Mouse (Mus musculus): ENCODE measurements around the gene Gm10382. TPM values are rescaled to one million over a fixed set of nuclear protein-coding genes. Genes with fewer than 3 reads are reported as not detected.

Gm10382 gene
- polyA plus RNA-seq, 1 experiment from 2014 or later, result 0.65 TPM

DNA sequence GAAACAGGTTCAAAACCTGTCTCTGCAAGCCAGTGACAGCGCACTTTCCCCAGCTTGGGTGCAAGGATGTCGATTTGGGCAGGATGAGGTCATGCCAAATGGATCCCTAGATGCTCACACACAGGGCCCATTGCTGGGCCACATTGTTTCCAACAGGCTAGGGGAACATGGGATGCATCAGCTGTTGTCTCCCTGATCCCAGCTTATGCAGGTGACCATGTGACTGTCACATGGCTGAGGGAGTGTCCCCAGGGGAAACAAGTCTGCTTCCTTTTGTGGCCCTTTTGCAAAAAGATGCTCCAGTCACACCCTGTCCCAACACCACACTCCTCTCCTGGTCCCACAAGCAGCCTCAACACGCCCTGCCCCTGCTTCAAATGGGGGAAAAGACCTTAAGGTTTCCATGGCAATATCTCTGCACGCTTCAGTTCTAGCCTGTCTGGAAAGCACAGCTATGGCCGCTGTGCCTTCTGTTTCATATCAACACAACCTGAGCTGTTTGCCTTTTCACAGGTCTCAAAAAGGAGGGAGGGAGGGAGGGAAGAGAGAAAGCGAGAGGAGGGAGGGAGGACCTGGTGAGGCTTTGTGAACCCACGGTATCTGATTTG, 34.1 kb upstream of the Gm10382 start:
- H3K27ac ChIP-seq (replicated peaks), result no peak overlapping the region
- H3K9ac ChIP-seq, result no peak overlapping the region
- no peaks in the 10 kb centered on the region for H3K9me3 ChIP-seq
- no peak overlapping the region for H3K4me3 ChIP-seq
- no peak overlapping the region for H3K4me2 ChIP-seq
- peak; percentile 45; the same call in 1 of the 2 replicates for ATAC-seq (ENCODE audit: low FRiP score, low read depth)
- no peaks in the 10 kb centered on the region for H3K27me3 ChIP-seq
- no peaks in the 10 kb centered on the region for H3K36me3 ChIP-seq
- H3K4me1 ChIP-seq (replicated peaks), result no peaks in the 10 kb centered on the region
- WGBS, result 55% methylated on average over 7 of the region's 7 CpGs

- H3K9me3 ChIP-seq, result no peaks in the 10 kb centered on the region
- no peaks in the 10 kb centered on the region for H3K36me3 ChIP-seq
- H3K4me2 ChIP-seq, result no peak overlapping the region
- WGBS, result 58% methylated on average over 7 of the region's 7 CpGs
- no peak overlapping the region for H3K9ac ChIP-seq
- H3K27me3 ChIP-seq, result no peaks in the 10 kb centered on the region
- no peak overlapping the region for H3K27ac ChIP-seq (replicated peaks)
- H3K4me1 ChIP-seq (replicated peaks), result no peaks in the 10 kb centered on the region
- no peak overlapping the region for H3K4me3 ChIP-seq
- no peak for ATAC-seq (ENCODE audit: low FRiP score, low read depth)
Measured at GRCm38 (mm10) chr5:125355650-125356049, 33.5 kb upstream of the Gm10382 start.

GRCm38 (mm10) chr5:125357543-125358269, 31.4 kb upstream of the Gm10382 start:
- H3K9ac ChIP-seq, result no peak overlapping the region
- H3K36me3 ChIP-seq, result no peaks in the 10 kb centered on the region
- no peaks in the 10 kb centered on the region for H3K27me3 ChIP-seq
- WGBS, result 74% methylated on average over 12 of the region's 12 CpGs
- ATAC-seq (ENCODE audit: low FRiP score, low read depth), result no peak
- H3K4me1 ChIP-seq (replicated peaks), result no peaks in the 10 kb centered on the region
- no peak overlapping the region for H3K4me3 ChIP-seq
- no peak overlapping the region for H3K27ac ChIP-seq (replicated peaks)
- no peaks in the 10 kb centered on the region for H3K9me3 ChIP-seq
- H3K4me2 ChIP-seq, result no peak overlapping the region

- H3K4me1 ChIP-seq (replicated peaks), result no peaks in the 10 kb centered on the region
- no peaks in the 10 kb centered on the region for H3K36me3 ChIP-seq
- H3K9ac ChIP-seq, result no peak overlapping the region
- no peaks in the 10 kb centered on the region for H3K27me3 ChIP-seq
- H3K4me3 ChIP-seq, result no peak overlapping the region
- H3K27ac ChIP-seq (replicated peaks), result no peak overlapping the region
- WGBS, result 78% methylated on average over 5 of the region's 5 CpGs
- H3K4me2 ChIP-seq, result no peak overlapping the region
- no peak for ATAC-seq (ENCODE audit: low FRiP score, low read depth)
- H3K9me3 ChIP-seq, result no peaks in the 10 kb centered on the region
Measured at GRCm38 (mm10) chr5:125358270-125358608, 30.9 kb upstream of the Gm10382 start.

DNA sequence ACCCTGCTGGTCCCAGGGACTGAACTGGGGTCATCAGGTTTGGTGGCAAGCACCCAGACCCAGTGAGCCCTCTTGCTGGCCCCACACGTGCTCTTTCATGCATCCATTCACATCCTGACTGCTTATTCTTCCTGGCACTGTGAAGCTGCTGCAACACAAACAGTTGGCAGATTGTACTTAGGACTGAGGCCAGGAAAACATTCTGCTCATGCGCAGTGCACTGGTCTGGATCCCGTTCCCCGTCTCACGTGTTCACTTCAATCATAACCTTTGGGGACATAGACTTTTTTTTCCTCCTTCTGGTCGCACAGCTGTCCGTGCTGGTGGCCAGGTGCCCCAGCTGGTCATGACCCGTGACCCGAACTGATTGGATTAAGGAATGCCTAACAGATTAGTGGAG, 28.6 kb upstream of the Gm10382 start:
- no peak overlapping the region for H3K4me2 ChIP-seq
- 64% methylated on average over 9 of the region's 9 CpGs for WGBS
- no peak overlapping the region for H3K27ac ChIP-seq (replicated peaks)
- no peaks in the 10 kb centered on the region for H3K9me3 ChIP-seq
- no peaks in the 10 kb centered on the region for H3K4me1 ChIP-seq (replicated peaks)
- H3K36me3 ChIP-seq, result no peaks in the 10 kb centered on the region
- H3K4me3 ChIP-seq, result no peak overlapping the region
- no peaks in the 10 kb centered on the region for H3K27me3 ChIP-seq
- H3K9ac ChIP-seq, result no peak overlapping the region
- ATAC-seq (ENCODE audit: low FRiP score, low read depth), result no peak

DNA sequence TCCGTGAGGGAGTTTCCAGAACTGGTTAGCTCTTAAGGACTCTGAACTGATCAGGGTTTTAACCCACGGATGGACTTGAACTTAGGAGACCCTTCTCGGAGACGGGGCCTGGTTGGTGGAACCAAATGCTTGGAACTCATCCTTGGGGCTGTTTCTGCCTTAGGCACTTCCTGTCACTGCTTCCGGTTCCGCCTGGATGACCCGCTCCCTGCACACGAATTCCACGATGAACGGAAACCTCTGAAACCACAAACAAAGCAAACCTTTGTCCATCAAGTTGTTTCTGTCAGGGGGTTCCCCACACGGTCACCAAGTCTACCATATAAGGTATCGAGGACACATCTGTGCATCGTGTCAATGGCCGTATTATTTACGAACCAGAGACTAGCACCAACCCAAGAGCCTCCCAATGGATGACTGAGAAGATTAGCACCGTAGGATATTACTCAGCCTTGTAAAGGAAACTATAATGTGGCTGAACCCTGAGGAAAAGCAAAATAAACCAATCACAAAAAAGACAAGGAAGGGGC, 28.1 kb upstream of the Gm10382 start:
- no peak for ATAC-seq (ENCODE audit: low FRiP score, low read depth)
- Histone ChIP-seq H3K9ac (no peak overlapping the region), H3K27ac (replicated peaks) (no peak overlapping the region), H3K4me2 (no peak overlapping the region), H3K27me3 (no peaks in the 10 kb centered on the region), H3K36me3 (no peaks in the 10 kb centered on the region), H3K9me3 (no peaks in the 10 kb centered on the region), H3K4me1 (replicated peaks) (no peaks in the 10 kb centered on the region), H3K4me3 (no peak overlapping the region)
- WGBS, result 79% methylated on average over 16 of the region's 16 CpGs

- 76% methylated on average over 7 of the region's 7 CpGs for WGBS
- Histone ChIP-seq H3K36me3 (no peaks in the 10 kb centered on the region), H3K9ac (no peak overlapping the region), H3K9me3 (no peaks in the 10 kb centered on the region), H3K27ac (replicated peaks) (no peak overlapping the region), H3K4me1 (replicated peaks) (no peaks in the 10 kb centered on the region), H3K4me2 (no peak overlapping the region), H3K4me3 (no peak overlapping the region), H3K27me3 (no peaks in the 10 kb centered on the region)
- ATAC-seq (ENCODE audit: low FRiP score, low read depth), result no peak
Measured at GRCm38 (mm10) chr5:125363894-125364293, 25.2 kb upstream of the Gm10382 start.

- Histone ChIP-seq H3K9me3 (no peaks in the 10 kb centered on the region), H3K36me3 (no peaks in the 10 kb centered on the region), H3K27ac (replicated peaks) (no peak overlapping the region), H3K27me3 (no peaks in the 10 kb centered on the region), H3K9ac (no peak overlapping the region), H3K4me1 (replicated peaks) (no peaks in the 10 kb centered on the region), H3K4me3 (no peak overlapping the region), H3K4me2 (no peak overlapping the region)
- ATAC-seq (ENCODE audit: low FRiP score, low read depth), result no peak
- 78% methylated on average over 4 of the region's 4 CpGs for WGBS
Measured at GRCm38 (mm10) chr5:125364851-125365429, 24.2 kb upstream of the Gm10382 start.

DNA sequence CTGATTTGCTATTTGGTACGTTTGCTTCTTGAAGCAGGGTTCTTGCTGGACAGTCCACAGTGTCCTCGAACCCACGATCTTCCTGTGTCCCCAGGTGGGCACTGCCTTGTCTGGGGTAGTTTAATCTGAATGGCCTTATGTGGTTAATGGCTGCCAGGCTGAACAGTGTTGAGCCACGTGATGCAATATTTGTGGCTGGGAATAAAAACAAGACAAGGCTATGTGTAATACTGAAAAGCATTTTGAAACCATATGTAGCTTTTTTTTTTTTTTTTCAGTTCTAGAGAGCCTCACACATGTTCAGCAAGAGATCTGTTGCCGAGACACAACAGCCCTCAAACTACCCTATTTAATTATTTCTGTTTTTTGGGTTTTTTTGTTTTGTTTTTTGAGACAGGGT, 21.0 kb upstream of the Gm10382 start:
- Histone ChIP-seq H3K36me3 (no peaks in the 10 kb centered on the region), H3K9ac (no peak overlapping the region), H3K27me3 (no peaks in the 10 kb centered on the region), H3K4me3 (no peak overlapping the region), H3K4me2 (no peak overlapping the region), H3K27ac (replicated peaks) (no peak overlapping the region), H3K4me1 (replicated peaks) (no peaks in the 10 kb centered on the region), H3K9me3 (no peaks in the 10 kb centered on the region)
- no peak for ATAC-seq (ENCODE audit: low FRiP score, low read depth)
- WGBS, result 75% methylated on average over 5 of the region's 5 CpGs

DNA sequence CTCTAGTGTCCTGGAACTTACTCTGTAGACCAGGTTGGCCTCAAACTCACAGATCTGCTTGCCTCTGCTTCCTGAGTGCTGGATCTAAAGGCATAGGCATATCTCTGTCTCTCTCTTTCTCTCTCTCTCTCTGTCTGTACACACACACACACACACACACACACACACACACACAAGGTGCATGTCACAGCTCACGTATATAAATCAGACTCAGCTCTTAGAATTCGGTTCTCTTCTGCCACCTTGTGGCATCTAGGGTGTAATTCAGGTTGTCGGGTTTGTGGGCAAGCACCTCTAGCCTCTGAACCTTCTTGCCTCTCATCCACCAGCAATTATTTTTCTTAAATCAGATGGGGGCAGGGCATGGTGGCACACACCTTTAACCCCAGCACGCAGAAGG, 20.6 kb upstream of the Gm10382 start:
- no peak overlapping the region for H3K4me2 ChIP-seq
- WGBS, result 4% methylated on average over 4 of the region's 4 CpGs
- 0 out of 2 replicates have a peak, but pooled peaks have one; percentile 27 for ATAC-seq (ENCODE audit: low FRiP score, low read depth)

DNA sequence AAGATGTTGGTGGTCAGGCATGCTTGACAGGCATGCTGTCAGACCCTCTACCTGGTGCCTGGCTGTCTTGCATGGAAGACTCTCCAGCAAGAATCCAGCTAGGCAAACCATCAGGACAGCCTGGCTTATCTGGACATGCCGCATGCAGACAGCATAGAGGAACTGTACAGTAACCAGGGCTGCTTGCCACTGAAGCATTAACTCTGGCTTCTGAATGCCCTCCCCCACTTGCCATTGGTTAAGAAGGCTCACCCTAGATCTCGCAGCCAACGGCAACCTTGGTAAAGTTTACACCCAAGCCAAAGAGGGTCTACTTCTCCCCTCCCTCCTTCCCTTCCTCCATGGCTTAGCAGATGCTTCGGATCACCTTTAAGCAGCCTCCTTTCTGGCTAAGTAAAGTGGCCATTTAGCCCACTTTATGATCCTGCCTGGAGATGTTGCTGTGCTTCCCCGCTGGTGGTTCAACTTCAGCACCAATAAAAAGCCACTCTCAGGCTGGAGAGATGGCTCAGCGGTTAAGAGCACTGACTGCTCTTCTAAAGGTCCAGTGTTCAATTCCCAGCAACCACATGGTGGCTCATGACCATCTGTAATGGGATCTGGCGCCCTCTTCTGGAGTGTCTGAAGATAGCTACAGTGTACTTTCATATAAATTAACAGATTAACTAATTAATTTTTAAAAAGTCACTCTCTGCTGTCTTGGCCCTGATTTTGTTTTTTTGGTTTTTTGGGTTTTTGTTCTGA, 18.0 kb upstream of the Gm10382 start:
- 75% methylated on average over 7 of the region's 7 CpGs for WGBS
- Histone ChIP-seq H3K9me3 (no peaks in the 10 kb centered on the region), H3K27ac (replicated peaks) (no peak overlapping the region), H3K9ac (no peak overlapping the region), H3K4me3 (no peak overlapping the region), H3K4me1 (replicated peaks) (no peaks in the 10 kb centered on the region), H3K4me2 (no peak overlapping the region), H3K27me3 (no peaks in the 10 kb centered on the region), H3K36me3 (no peaks in the 10 kb centered on the region)
- no peak for ATAC-seq (ENCODE audit: low FRiP score, low read depth)

More for the DNA sequence above, 20.6 kb upstream of the Gm10382 start:
- no peak overlapping the region for H3K4me3 ChIP-seq
- no peaks in the 10 kb centered on the region for H3K4me1 ChIP-seq (replicated peaks)
- no peaks in the 10 kb centered on the region for H3K9me3 ChIP-seq
- H3K9ac ChIP-seq, result no peak overlapping the region
- no peak overlapping the region for H3K27ac ChIP-seq (replicated peaks)
- no peaks in the 10 kb centered on the region for H3K27me3 ChIP-seq
- no peaks in the 10 kb centered on the region for H3K36me3 ChIP-seq

GRCm38 (mm10) chr5:125372027-125372426, 17.1 kb upstream of the Gm10382 start:
- 90% methylated on average over 4 of the region's 4 CpGs for WGBS
- ATAC-seq (ENCODE audit: low FRiP score, low read depth), result no peak

More at GRCm38 (mm10) chr5:125372027-125372426, 17.1 kb upstream of the Gm10382 start:
- Histone ChIP-seq H3K4me3 (no peak overlapping the region), H3K27me3 (no peaks in the 10 kb centered on the region), H3K4me2 (no peak overlapping the region), H3K36me3 (no peaks in the 10 kb centered on the region), H3K27ac (replicated peaks) (no peak overlapping the region), H3K4me1 (replicated peaks) (no peaks in the 10 kb centered on the region), H3K9me3 (no peaks in the 10 kb centered on the region), H3K9ac (no peak overlapping the region)
